In genomic region chr19:5023621-5024479, GRCm38 (mm10) we compare ENCODE assay signal across 8 mouse cellular contexts. TPM values are rescaled to one million over a fixed set of nuclear protein-coding genes. Genes with fewer than 3 reads are reported as not detected.
DNase-seq lines count a peak whose midpoint lies in the region; ATAC-seq and TF ChIP-seq lines count a peak whose summit lies in the region.

Gene Slc29a2 (plus strand): TSS chr19:5023860.

- peak within 1 kb of the TSS; percentile 82 for H3K27ac ChIP-seq in heart, embryonic 12.5 days (ENCODE audit: poor library complexity, severe bottlenecking)
- peak within 1 kb of the TSS; percentile 62 for H3K27ac ChIP-seq in kidney, postnatal 0 days
- H3K27ac ChIP-seq in liver, embryonic 11.5 days (ENCODE audit: low read depth, low read length) = peak within 1 kb of the TSS; percentile 72

- H3K27me3 ChIP-seq in C2C12 (ENCODE audit: control insufficient read depth, insufficient read depth, insufficient read length) = no peaks in the 10 kb centered on the region
- H3K27me3 ChIP-seq in heart, embryonic 12.5 days (replicated peaks) = no peaks in the 10 kb centered on the region
- no peaks in the 10 kb centered on the region for H3K27me3 ChIP-seq in kidney, postnatal 0 days (ENCODE audit: insufficient read depth, low read length)
- H3K27me3 ChIP-seq in liver, embryonic 11.5 days (replicated peaks; ENCODE audit: control insufficient read depth, insufficient read depth, low read length) = no peaks in the 10 kb centered on the region
- no peaks in the 10 kb centered on the region for H3K27me3 ChIP-seq in myocyte (ENCODE audit: control insufficient read depth, insufficient read depth, insufficient read length)

- peak; percentile 95 for TF ChIP-seq POLR2A in myocyte (IDR thresholded peaks at IDR 0.05; ENCODE audit: insufficient read length, low read depth)

- peak within 1 kb of the TSS; percentile 72 for H3K4me2 ChIP-seq in heart, embryonic 12.5 days
- peak within 1 kb of the TSS; percentile 87 for H3K4me2 ChIP-seq in kidney, postnatal 0 days (ENCODE audit: low read length)
- H3K4me2 ChIP-seq in liver, embryonic 11.5 days = peak within 1 kb of the TSS; percentile 88
- H3K4me2 ChIP-seq in myocyte (ENCODE audit: low read depth) = peak within 1 kb of the TSS; percentile 90

- TF ChIP-seq CTCF in C2C12 (IDR thresholded peaks at IDR 0.05; ENCODE audit: control insufficient read depth, insufficient read depth, insufficient read length) = no peak
- peak; percentile 13; the same call in 1 of the 2 replicates for TF ChIP-seq CTCF in kidney, postnatal 0 days (IDR thresholded peaks at IDR 0.05; ENCODE audit: low read depth)

- H3K79me3 ChIP-seq in C2C12 (ENCODE audit: low read depth) = peaks cover 9% of the 10 kb centered on the region

- H3K9ac ChIP-seq in heart, embryonic 12.5 days = peak within 1 kb of the TSS; percentile 82
- H3K9ac ChIP-seq in kidney, postnatal 0 days (ENCODE audit: low read depth, low read length) = peak within 1 kb of the TSS; percentile 62
- peak within 1 kb of the TSS; percentile 70 for H3K9ac ChIP-seq in liver, embryonic 11.5 days (ENCODE audit: low read depth, low read length)

- ATAC-seq in erythroblast, adult 5-6 weeks (replicated peaks; ENCODE audit: low FRiP score, poor library complexity, severe bottlenecking) = peak; percentile 77
- peak; percentile 93 for ATAC-seq in heart, embryonic 12.5 days (ENCODE audit: insufficient number of reproducible peaks, low FRiP score)
- ATAC-seq in kidney, postnatal 0 days (replicated peaks; ENCODE audit: low FRiP score, low read depth) = peak; percentile 97
- peak; percentile 94 for ATAC-seq in liver, embryonic 11.5 days (replicated peaks; ENCODE audit: low FRiP score)

- H3K4me3 ChIP-seq in C2C12 (ENCODE audit: insufficient read depth, poor library complexity, severe bottlenecking) (peak within 1 kb of the TSS; percentile 52), myocyte (peak within 1 kb of the TSS; percentile 70)
- H3K4me3 ChIP-seq in heart, embryonic 12.5 days = peak within 1 kb of the TSS; percentile 56
- peak within 1 kb of the TSS; percentile 53 for H3K4me3 ChIP-seq in kidney, postnatal 0 days (replicated peaks; ENCODE audit: low read depth, low read length)
- peak within 1 kb of the TSS; percentile 72 for H3K4me3 ChIP-seq in liver, embryonic 11.5 days (ENCODE audit: low read depth, low read length)

- peaks cover 17% of the 10 kb centered on the region for H3K36me3 ChIP-seq in C2C12 (ENCODE audit: control insufficient read depth, insufficient read depth)
- H3K36me3 ChIP-seq in heart, embryonic 12.5 days = peaks cover 31% of the 10 kb centered on the region
- 0 out of 2 replicates have a peak, but pooled peaks cover 6% of the 10 kb centered on the region for H3K36me3 ChIP-seq in kidney, postnatal 0 days (ENCODE audit: insufficient read depth, low read length)
- H3K36me3 ChIP-seq in liver, embryonic 11.5 days (ENCODE audit: control insufficient read depth, insufficient read depth, low read length) = no peaks in the 10 kb centered on the region; the same call in 1 of the 2 replicates
- H3K36me3 ChIP-seq in myocyte (ENCODE audit: control insufficient read depth, insufficient read depth) = no peaks in the 10 kb centered on the region

- no peaks in the 10 kb centered on the region for H3K9me3 ChIP-seq in heart, embryonic 12.5 days (replicated peaks)
- H3K9me3 ChIP-seq in kidney, postnatal 0 days (replicated peaks; ENCODE audit: low read length) = no peaks in the 10 kb centered on the region
- H3K9me3 ChIP-seq in liver, embryonic 11.5 days (ENCODE audit: control insufficient read depth, low read length) = no peaks in the 10 kb centered on the region

- peak; percentile 96 for DNase-seq in brain, adult 2 months (ENCODE audit: low read depth, low spot score)
- DNase-seq in kidney, postnatal 0 days (ENCODE audit: low spot score) = peak; percentile 96
- peak; percentile 92 for DNase-seq in liver, embryonic 11.5 days (ENCODE audit: low spot score)
- DNase-seq in spleen, postnatal 4 days (ENCODE audit: low spot score in 2 of 2) = peak; percentile 86 to 91

- H3ac ChIP-seq in C2C12 (ENCODE audit: control insufficient read depth, insufficient read length, low read depth) = peak within 1 kb of the TSS; percentile 81
- H3ac ChIP-seq in myocyte (ENCODE audit: control insufficient read depth, insufficient read length) = peak within 1 kb of the TSS; percentile 10

- under 1% methylated on average over 62 of the region's 62 CpGs for WGBS in heart, embryonic 12.5 days
- WGBS in kidney, postnatal 0 days = under 1% methylated on average over 62 of the region's 62 CpGs
- WGBS in liver, embryonic 11.5 days = under 1% methylated on average over 62 of the region's 62 CpGs

- H3K79me2 ChIP-seq in C2C12 (ENCODE audit: control insufficient read depth, insufficient read depth) (peaks cover 20% of the 10 kb centered on the region), myocyte (ENCODE audit: control insufficient read depth, insufficient read depth) (peaks cover 5% of the 10 kb centered on the region)

- no peaks in the 10 kb centered on the region; the same call in 1 of the 2 replicates for H3K4me1 ChIP-seq in heart, embryonic 12.5 days (replicated peaks)
- H3K4me1 ChIP-seq in kidney, postnatal 0 days (replicated peaks; ENCODE audit: insufficient read depth, low read length) = no peaks in the 10 kb centered on the region
- peaks cover 4% of the 10 kb centered on the region; the same call in 1 of the 2 replicates for H3K4me1 ChIP-seq in liver, embryonic 11.5 days (replicated peaks; ENCODE audit: control insufficient read depth, insufficient read depth, low read length)

TF ChIP-seq in C2C12, 6 proteins besides CTCF, POLR2A, EP300 and RAD21:
- no peak for TF ChIP-seq FOSL1 (IDR thresholded peaks at IDR 0.05; ENCODE audit: insufficient read depth, low read length, poor library complexity, severe bottlenecking)
- TF ChIP-seq MAX (IDR thresholded peaks at IDR 0.05) = peak; percentile 80

TF ChIP-seq in myocyte, 11 proteins besides CTCF, POLR2A, EP300 and RAD21:
- TF ChIP-seq SRF (IDR thresholded peaks at IDR 0.05; ENCODE audit: control insufficient read depth, insufficient read length, low read depth) (peak; percentile 69), MAX (IDR thresholded peaks at IDR 0.05; ENCODE audit: low read depth) (no peak), MYOG (IDR thresholded peaks at IDR 0.05; ENCODE audit: control insufficient read depth in 1 of 3, insufficient read depth in 1 of 3, insufficient read length in 2 of 3, low read depth in 2 of 3) (peak in 2 of 3 experiments; percentile 5 to 36), TCF3 (IDR thresholded peaks at IDR 0.05; ENCODE audit: insufficient read length, low read depth) (no peak), MYOD1 (IDR thresholded peaks at IDR 0.05; ENCODE audit: control insufficient read depth in 1 of 3, insufficient read length in 2 of 3, low read depth in 2 of 3) (peak in 1 of 3 experiments; percentile 41), E2F4 (IDR thresholded peaks at IDR 0.05; ENCODE audit: insufficient read depth) (no peak), REST (IDR thresholded peaks at IDR 0.05; ENCODE audit: insufficient read depth, insufficient read length) (peak; percentile 38), TCF12 (IDR thresholded peaks at IDR 0.05; ENCODE audit: insufficient read depth, poor library complexity, severe bottlenecking) (no peak), POLR2AphosphoS2 (IDR thresholded peaks at IDR 0.05; ENCODE audit: insufficient read length, low read depth) (peak; percentile 96)

RNA-seq across cellular contexts. Expression of gene Slc29a2, which starts in this region (rescaled TPM):
- polyA plus RNA-seq in C2C12 (2012; fragmentation: generic; extraction: Trizol) (8.9 TPM), myocyte (2012; fragmentation: generic; extraction: Trizol) (8.7 TPM)
- total RNA-seq in erythroblast, adult 5-6 weeks (2015; ENCODE audit: low replicate concordance) = not detected in 2 replicates
- not detected in 2 replicates for total RNA-seq in erythroblast, adult 5-6 weeks (2017; ENCODE audit: low replicate concordance)
- 8.7 and 9.9 TPM in 2 replicates for polyA plus RNA-seq in heart, embryonic 12.5 days (2016; fragmentation: Nextera tagmentation; extraction: Ambion mirVana)
- 4.9 and 5.4 TPM in 2 replicates for polyA plus RNA-seq in kidney, postnatal 0 days (2015; fragmentation: Nextera tagmentation; extraction: Ambion mirVana)
- polyA plus RNA-seq in liver, embryonic 11.5 days (2014; fragmentation: Nextera tagmentation; extraction: Ambion mirVana) = 6.2 and 6.6 TPM in 2 replicates

Comparison
In these comparisons a context has a peak if more than half of its experiments do, and no peak if none do; other contexts are left out.
1. Peak in every context shown above with its lines: DNase-seq, ATAC-seq, H3K4me3 ChIP-seq and H3K27ac ChIP-seq.
2. Peak in ATAC-seq in erythroblast, adult 5-6 weeks; RNA of the gene not detected or under 1 TPM.